Mouse (Mus musculus) ES-Bruce4 (cell line): ENCODE results near the gene 3830406C13Rik.

Experiments
- CTCF ChIP-seq: IDR thresholded peaks from one replicate; pipeline ENCODE4 v1.8.1; 2011; ENCODE audit warnings: low read depth, low read length
- EP300 ChIP-seq: IDR thresholded peaks from 2 replicates; pipeline ENCODE4 v1.6.1; 2011; ENCODE audit warnings: low read depth, low read length; ENCODE audit not compliant: insufficient read depth
- POLR2A ChIP-seq: IDR thresholded peaks from one replicate; pipeline ENCODE4 v1.8.1; 2011; ENCODE audit warnings: low read length; ENCODE audit not compliant: insufficient read depth

DNA sequence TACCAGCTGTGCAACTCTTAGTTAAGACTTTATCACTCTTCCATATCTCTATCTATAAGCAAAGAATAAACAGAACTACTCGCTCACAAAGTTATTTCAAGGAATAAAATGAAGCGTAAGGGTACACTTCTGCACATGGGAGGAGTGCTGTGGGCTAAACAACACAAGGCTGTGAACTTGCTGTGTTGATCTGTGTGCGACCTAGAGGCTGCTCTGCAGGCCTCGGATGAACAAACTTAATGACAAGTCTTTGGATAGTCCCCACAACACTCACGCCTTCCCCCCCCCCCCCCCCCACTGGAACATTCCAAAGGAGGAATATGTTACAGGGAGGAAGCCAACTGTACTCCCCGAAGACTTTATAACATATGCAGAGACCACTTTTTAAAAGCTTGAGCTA lies 332 bp upstream of the 3830406C13Rik start, which contains the start of gene Gm49355:
- no peak for TF ChIP-seq CTCF
- TF ChIP-seq POLR2A: no peak
- no peak for TF ChIP-seq EP300
